In the genomic region with DNA sequence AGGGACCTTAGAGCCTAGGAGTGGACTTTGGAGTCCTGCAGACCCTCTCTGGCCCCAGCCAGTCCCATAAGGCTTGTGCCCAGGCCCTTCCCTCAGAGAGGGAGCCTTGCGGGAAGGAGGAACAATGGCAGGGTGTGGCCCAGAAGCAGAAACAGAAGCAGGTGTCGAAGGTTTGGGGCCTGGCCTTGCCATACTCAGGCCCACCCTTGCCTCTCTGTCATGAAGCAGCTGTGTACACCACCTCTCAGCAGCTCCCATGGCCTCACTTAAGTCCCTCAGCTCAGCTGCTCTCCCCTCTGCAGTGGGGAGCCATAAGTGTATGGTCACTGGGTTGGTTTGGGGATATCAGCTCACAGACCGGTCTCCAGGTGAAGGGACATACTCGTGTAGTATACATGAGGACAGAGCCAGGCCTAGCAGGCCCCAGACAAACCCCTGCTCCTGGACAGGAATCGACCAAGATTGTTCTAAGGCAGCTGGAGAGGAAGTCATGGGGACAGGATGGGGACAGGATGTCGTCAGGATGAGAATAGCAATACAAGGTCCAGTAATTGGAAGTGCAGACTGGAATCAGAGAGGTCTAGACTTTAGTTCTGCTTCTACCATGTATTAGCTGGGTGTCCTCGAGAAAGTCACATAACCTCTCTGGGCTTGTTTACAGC, we compare ENCODE assay signal across 10 mouse cellular contexts. TPM values are rescaled to one million over a fixed set of nuclear protein-coding genes. Genes with fewer than 3 reads are reported as not detected.
DNase-seq lines count a peak whose midpoint lies in the region; ATAC-seq lines count a peak whose summit lies in the region.
"Had no signal": no experiment of that assay in that cellular context is flagged by ENCODE, and none has a peak within 500 bp of the region (broad histone marks: within the 10 kb centered on the region; RNA-seq: fewer than 3 reads in every experiment).

No protein-coding gene starts in this region.

- no peaks in the 10 kb centered on the region for H3K27me3 ChIP-seq in hindbrain, embryonic 10.5 days (ENCODE audit: insufficient read depth, poor library complexity, severe bottlenecking)
- no peaks in the 10 kb centered on the region for H3K27me3 ChIP-seq in hindbrain, embryonic 16.5 days (replicated peaks; ENCODE audit: control insufficient read depth, insufficient read depth, low read length)
- no peaks in the 10 kb centered on the region for H3K27me3 ChIP-seq in lung, embryonic 16.5 days (ENCODE audit: control insufficient read depth, insufficient read depth, low read depth, low read length)
- H3K27me3 ChIP-seq in heart, embryonic 13.5 days (replicated peaks) = no peaks in the 10 kb centered on the region

- peaks cover 18% of the 10 kb centered on the region; the same call in 1 of the 2 replicates for H3K4me1 ChIP-seq in hindbrain, embryonic 10.5 days (replicated peaks)
- H3K4me1 ChIP-seq in hindbrain, embryonic 16.5 days (ENCODE audit: control insufficient read depth, insufficient read depth, low read depth, low read length) = peaks cover 5% of the 10 kb centered on the region
- H3K4me1 ChIP-seq in lung, embryonic 16.5 days (replicated peaks; ENCODE audit: control insufficient read depth, insufficient read depth, low read length) = peaks cover 4% of the 10 kb centered on the region; the same call in 1 of the 2 replicates
- 0 out of 2 replicates have a peak, but pooled peaks cover 2% of the 10 kb centered on the region for H3K4me1 ChIP-seq in heart, embryonic 13.5 days

- intact Hi-C loops in left cerebral cortex, postnatal 4 days (cut with DNase I) = no loop called here

- no peak overlapping the region for H3K4me2 ChIP-seq in hindbrain, embryonic 16.5 days (ENCODE audit: low read length)
- no peak overlapping the region for H3K4me2 ChIP-seq in lung, embryonic 16.5 days (ENCODE audit: low read depth, low read length)
- H3K4me2 ChIP-seq in heart, embryonic 13.5 days = no peak overlapping the region

- H3K9me3 ChIP-seq in hindbrain, embryonic 10.5 days = no peaks in the 10 kb centered on the region
- H3K9me3 ChIP-seq in hindbrain, embryonic 16.5 days (ENCODE audit: control insufficient read depth, low read length) = no peaks in the 10 kb centered on the region
- no peaks in the 10 kb centered on the region for H3K9me3 ChIP-seq in lung, embryonic 16.5 days (ENCODE audit: control insufficient read depth, low read length)
- no peaks in the 10 kb centered on the region for H3K9me3 ChIP-seq in heart, embryonic 13.5 days

- no peak overlapping the region for H3K4me3 ChIP-seq in hindbrain, embryonic 10.5 days
- no peak overlapping the region for H3K4me3 ChIP-seq in hindbrain, embryonic 16.5 days (ENCODE audit: low read length)
- no peak overlapping the region for H3K4me3 ChIP-seq in lung, embryonic 16.5 days (ENCODE audit: low read length)
- no peak overlapping the region for H3K4me3 ChIP-seq in heart, embryonic 13.5 days

- no peak overlapping the region for H3K9ac ChIP-seq in hindbrain, embryonic 16.5 days (ENCODE audit: low read depth, low read length)
- no peak overlapping the region for H3K9ac ChIP-seq in lung, embryonic 16.5 days (ENCODE audit: low read length)
- H3K9ac ChIP-seq in heart, embryonic 13.5 days = no peak overlapping the region; the same call in 1 of the 2 replicates

- DNase-seq in hindbrain, embryonic 10.5 days (ENCODE audit: low spot score) = no peak
- no peak for DNase-seq in lung, postnatal 14 days
- DNase-seq in lung, postnatal 25 days (ENCODE audit: low spot score) = peak; percentile 50
- no peak for DNase-seq in left cerebral cortex, postnatal 4 days
- DNase-seq: adrenal gland, postnatal 14 days; cerebellum, postnatal 10 days; thymus, adult 2 months had no signal

- H3K27ac ChIP-seq in hindbrain, embryonic 10.5 days = peak overlapping the region; percentile 40; the same call in 1 of the 2 replicates
- no peak overlapping the region for H3K27ac ChIP-seq in hindbrain, embryonic 16.5 days (ENCODE audit: low read depth, low read length)
- H3K27ac ChIP-seq in lung, embryonic 16.5 days (ENCODE audit: low read length) = 0 out of 2 replicates have a peak overlapping the region, but pooled peaks have one; percentile 13
- peak overlapping the region; percentile 45; the same call in 1 of the 2 replicates for H3K27ac ChIP-seq in heart, embryonic 13.5 days (replicated peaks)

- 83% methylated on average over 7 of the region's 7 CpGs for WGBS in hindbrain, embryonic 10.5 days
- WGBS in hindbrain, embryonic 16.5 days = 89% methylated on average over 7 of the region's 7 CpGs
- 66% methylated on average over 7 of the region's 7 CpGs for WGBS in lung, embryonic 16.5 days
- 63% methylated on average over 7 of the region's 7 CpGs for WGBS in heart, embryonic 13.5 days

- ATAC-seq in hindbrain, embryonic 16.5 days = no peak
- ATAC-seq in lung, embryonic 16.5 days (ENCODE audit: low read depth) = peak; percentile 50; the same call in 1 of the 2 replicates
- ATAC-seq in heart, embryonic 13.5 days (ENCODE audit: extremely low read depth, insufficient number of reproducible peaks, low FRiP score, low TSS enrichment) = no peak

- peaks cover 76% of the 10 kb centered on the region for H3K36me3 ChIP-seq in hindbrain, embryonic 10.5 days
- H3K36me3 ChIP-seq in hindbrain, embryonic 16.5 days (ENCODE audit: control insufficient read depth, insufficient read depth, low read length) = peaks cover 35% of the 10 kb centered on the region
- H3K36me3 ChIP-seq in lung, embryonic 16.5 days (ENCODE audit: control insufficient read depth, insufficient read depth, low read length) = peaks cover 2% of the 10 kb centered on the region; the same call in 1 of the 2 replicates
- H3K36me3 ChIP-seq in heart, embryonic 13.5 days = peaks cover 51% of the 10 kb centered on the region

RNA-seq across cellular contexts. Expression of a gene that starts 28.4 kb away (rescaled TPM):
- 30.0 and 38.4 TPM in 2 replicates for polyA plus RNA-seq in hindbrain, embryonic 10.5 days (2016; fragmentation: Nextera tagmentation; extraction: Ambion mirVana)
- polyA plus RNA-seq in hindbrain, embryonic 16.5 days (2015; fragmentation: Nextera tagmentation; extraction: Ambion mirVana) = 151 and 187 TPM in 2 replicates
- polyA plus RNA-seq in lung, embryonic 16.5 days (2015; fragmentation: Nextera tagmentation; extraction: Ambion mirVana) = 16.9 and 20.1 TPM in 2 replicates
- polyA plus RNA-seq in heart, embryonic 13.5 days (2015; fragmentation: Nextera tagmentation; extraction: Ambion mirVana) = 21.7 and 23.9 TPM in 2 replicates
- total RNA-seq in left cerebral cortex, postnatal 4 days (2021) = 100 to 1,000 TPM; 455 to 494 TPM
